Mouse (Mus musculus) heart, embryonic 10.5 days (tissue): ENCODE measurements around the gene 1700025C18Rik. TPM values are rescaled to one million over a fixed set of nuclear protein-coding genes. Genes with fewer than 3 reads are reported as not detected.

Source experiments
- polyA plus RNA-seq: library from polyadenylated mRNA; unstranded; fragments of >200 nt; fragmentation: Nextera tagmentation; extraction: Ambion mirVana; gene quantifications from 2 replicates; pipeline ENCODE4 v1.2.1, GENCODE M21; 2016

Gene 1700025C18Rik
- polyA plus RNA-seq, 1 experiment from 2014 or later, result not detected

Other genes with a start within 250 kb of the 1700025C18Rik start
- gene Pltp, start 233.0 kb downstream of the 1700025C18Rik start, polyA plus RNA-seq, result 8.1 and 12.6 TPM in 2 replicates
- 57.9 and 61.5 TPM in 2 replicates for gene Pcif1, start 211.4 kb downstream of the 1700025C18Rik start, polyA plus RNA-seq
- gene Zfp335, start 179.0 kb downstream of the 1700025C18Rik start, polyA plus RNA-seq, result 12.6 and 13.5 TPM in 2 replicates
- gene Mmp9, start 150.0 kb downstream of the 1700025C18Rik start, polyA plus RNA-seq, result 0.53 and 1.1 TPM in 2 replicates
- gene Slc12a5, start 129.9 kb downstream of the 1700025C18Rik start, polyA plus RNA-seq, result 0.74 and 0.92 TPM in 2 replicates
- 52.8 and 64.2 TPM in 2 replicates for gene Ncoa5, start 55.9 kb downstream of the 1700025C18Rik start, polyA plus RNA-seq
- 7.8 and 11.9 TPM in 2 replicates for gene Cd40, start 35.1 kb downstream of the 1700025C18Rik start, polyA plus RNA-seq
- 0.04 and 0.12 TPM in 2 replicates for gene Cdh22, start 144.1 kb upstream of the 1700025C18Rik start, polyA plus RNA-seq
- 57.3 and 61.9 TPM in 2 replicates for gene Slc35c2, start 197.1 kb upstream of the 1700025C18Rik start, polyA plus RNA-seq
- 56.5 and 61.3 TPM in 2 replicates for gene Elmo2, start 235.7 kb upstream of the 1700025C18Rik start, polyA plus RNA-seq